Mouse (Mus musculus) CH12F3 (cell line): ENCODE results near the gene Ptpn13.

Experiments used
- in situ Hi-C: fragments of 300-500 bp; cut with MboI; formaldehyde crosslinking; loops from 2 replicates; pipeline ENCODE4 v1.14.3; 2020; ENCODE audit warnings: low sequenced_read_pairs

The Ptpn13 gene

GRCm38 (mm10) chr5:103420568-103420967 is 4.4 kb upstream of the Ptpn13 start:
- in situ Hi-C loops: no loop called here

- in situ Hi-C loops: no loop called here
Observed at GRCm38 (mm10) chr5:103422609-103423008, 2.4 kb upstream of the Ptpn13 start.

- in situ Hi-C loops: no loop called here
Observed at GRCm38 (mm10) chr5:103423305-103423926, 1.6 kb upstream of the Ptpn13 start.

GRCm38 (mm10) chr5:103423927-103424315 is 1.1 kb upstream of the Ptpn13 start:
- in situ Hi-C loops: no loop called here

GRCm38 (mm10) chr5:103425363-103426031 is 505 bp downstream of the Ptpn13 start:
- in situ Hi-C loops: no loop called here

- in situ Hi-C loops: no loop called here
Observed at GRCm38 (mm10) chr5:103426250-103426649, 1.3 kb downstream of the Ptpn13 start.

- in situ Hi-C loops: no loop called here
Observed at GRCm38 (mm10) chr5:103430986-103431385, 6.0 kb downstream of the Ptpn13 start.

GRCm38 (mm10) chr5:103431479-103431878 is 6.5 kb downstream of the Ptpn13 start:
- in situ Hi-C loops: no loop called here

GRCm38 (mm10) chr5:103436039-103436944 is 11.3 kb downstream of the Ptpn13 start:
- in situ Hi-C loops: no loop called here

GRCm38 (mm10) chr5:103437714-103438113 is 12.7 kb downstream of the Ptpn13 start:
- in situ Hi-C loops: no loop called here

GRCm38 (mm10) chr5:103439171-103439570 is 14.2 kb downstream of the Ptpn13 start:
- in situ Hi-C loops: no loop called here

GRCm38 (mm10) chr5:103440418-103441276 is 15.7 kb downstream of the Ptpn13 start:
- in situ Hi-C loops: no loop called here

- in situ Hi-C loops: no loop called here
Observed at GRCm38 (mm10) chr5:103441706-103442105, 16.7 kb downstream of the Ptpn13 start.

GRCm38 (mm10) chr5:103442269-103442688 is 17.3 kb downstream of the Ptpn13 start:
- in situ Hi-C loops: no loop called here

- in situ Hi-C loops: no loop called here
Observed at GRCm38 (mm10) chr5:103442921-103443320, 17.9 kb downstream of the Ptpn13 start.

- in situ Hi-C loops: no loop called here
Observed at GRCm38 (mm10) chr5:103445383-103445782, 20.4 kb downstream of the Ptpn13 start.

- in situ Hi-C loops: no loop called here
Observed at GRCm38 (mm10) chr5:103447806-103448416, 22.9 kb downstream of the Ptpn13 start.

- in situ Hi-C loops: no loop called here
Observed at GRCm38 (mm10) chr5:103448470-103448869, 23.5 kb downstream of the Ptpn13 start.

GRCm38 (mm10) chr5:103450663-103451062 is 25.7 kb downstream of the Ptpn13 start:
- in situ Hi-C loops: no loop called here
